Mouse (Mus musculus) embryonic facial prominence, embryonic 13.5 days (tissue): ENCODE results near the gene Ucp2. TPM values are rescaled to one million over a fixed set of nuclear protein-coding genes. Genes with fewer than 3 reads are reported as not detected.
A peak's percentile ranks its signal among the peaks of the same experiment; 100 is the strongest.
"Not testable (repeated sequence)": the region's sequence is repeated elsewhere in the genome, so short reads cannot be mapped to it uniquely, and the experiment has no call there.

Experiments used
- ATAC-seq: fragments of 200-750 bp; cut with Nextera tagmentation; 2 replicates; pipeline ENCODE4 v1.8.0; 2017; ENCODE audit warnings: low read depth; ENCODE audit not compliant: insufficient number of reproducible peaks, insufficient read depth, low FRiP score, low TSS enrichment
- H3K27ac ChIP-seq: fragments of 300-500 bp; sonication (generic); 2 replicates; pipeline ENCODE4 v1.5.1; 2015; ENCODE audit warnings: moderate library complexity, mild to moderate bottlenecking, inconsistent platforms
- H3K27me3 ChIP-seq: fragments of 300-500 bp; sonication (generic); 2 replicates; pipeline ENCODE4 v1.6.1; 2015; ENCODE audit warnings: mild to moderate bottlenecking, inconsistent platforms
- H3K36me3 ChIP-seq: fragments of 300-500 bp; sonication (generic); 2 replicates; pipeline ENCODE4 v1.6.1; 2015; ENCODE audit warnings: mild to moderate bottlenecking, inconsistent platforms
- H3K4me1 ChIP-seq: fragments of 300-500 bp; sonication (generic); 2 replicates; pipeline ENCODE4 v1.6.1; 2015; ENCODE audit warnings: inconsistent platforms
- H3K4me2 ChIP-seq: fragments of 300-500 bp; sonication (generic); 2 replicates; pipeline ENCODE4 v1.6.1; 2015; ENCODE audit warnings: moderate library complexity, mild to moderate bottlenecking, inconsistent platforms
- H3K4me3 ChIP-seq: fragments of 300-500 bp; sonication (generic); 2 replicates; pipeline ENCODE4 v1.5.1; 2015; ENCODE audit warnings: mild to moderate bottlenecking, inconsistent platforms
- H3K9ac ChIP-seq: fragments of 300-500 bp; sonication (generic); 2 replicates; pipeline ENCODE4 v1.6.1; 2015; ENCODE audit warnings: mild to moderate bottlenecking, inconsistent platforms
- H3K9me3 ChIP-seq: fragments of 300-500 bp; sonication (generic); 2 replicates; pipeline ENCODE4 v1.6.1; 2016; ENCODE audit warnings: inconsistent platforms
- WGBS: fragments of 180-500 bp; shearing (Covaris S2); methylation state at CpG from one replicate; pipeline ENCODE4 v1.1.7; 2015; ENCODE audit warnings: mixed read lengths; 5-methylcytosine and 5-hydroxymethylcytosine counted together
- polyA plus RNA-seq: library from polyadenylated mRNA; unstranded; fragments of >200 nt; fragmentation: Nextera tagmentation; extraction: Ambion mirVana; gene quantifications from 2 replicates; pipeline ENCODE4 v1.2.1, GENCODE M21; 2015

The Ucp2 gene
- polyA plus RNA-seq, 1 experiment from 2014 or later: 159 TPM

DNA sequence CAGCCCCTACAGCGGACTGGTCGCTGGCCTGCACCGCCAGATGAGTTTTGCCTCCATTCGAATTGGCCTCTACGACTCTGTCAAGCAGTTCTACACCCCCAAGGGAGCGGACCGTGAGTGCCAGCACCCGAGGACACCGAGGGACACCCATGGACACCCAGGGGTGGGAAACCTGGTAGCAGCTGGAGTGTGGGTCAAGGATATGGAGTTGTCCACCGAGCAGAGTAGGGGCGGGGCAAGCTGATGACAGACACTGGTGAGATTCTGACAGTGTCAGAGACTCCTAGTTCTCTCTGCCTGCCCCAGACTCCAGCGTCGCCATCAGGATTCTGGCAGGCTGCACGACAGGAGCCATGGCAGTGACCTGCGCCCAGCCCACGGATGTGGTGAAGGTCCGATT lies 13.0 kb upstream of the Ucp2 start:
- no peaks in the 10 kb centered on the region for H3K36me3 ChIP-seq
- H3K9me3 ChIP-seq: no peaks in the 10 kb centered on the region
- no peaks in the 10 kb centered on the region for H3K27me3 ChIP-seq
- no peak overlapping the region for H3K27ac ChIP-seq
- H3K4me2 ChIP-seq: no peak overlapping the region
- no peak for ATAC-seq
- H3K4me3 ChIP-seq: no peak overlapping the region
- H3K9ac ChIP-seq: no peak overlapping the region
- 0 out of 2 replicates have a peak, but pooled peaks cover 5% of the 10 kb centered on the region for H3K4me1 ChIP-seq
- WGBS: 82% methylated on average over 17 of the region's 17 CpGs

DNA sequence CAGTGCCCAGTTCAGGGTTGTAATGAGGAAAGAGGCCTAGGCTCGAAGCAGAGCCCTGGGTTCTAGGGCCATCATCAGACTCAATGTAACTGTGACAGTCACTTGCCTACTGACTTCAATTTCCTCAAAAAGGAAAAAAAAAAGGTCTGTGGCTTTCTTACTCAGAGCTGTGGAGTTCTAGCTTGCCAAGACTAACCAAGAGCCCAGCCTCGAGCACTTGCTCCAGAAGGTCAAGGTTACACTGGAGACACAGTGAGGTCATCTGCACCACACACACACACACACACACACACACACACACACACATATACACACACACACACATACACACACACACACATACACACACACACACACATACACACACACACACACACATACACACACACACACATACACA lies 11.1 kb upstream of the Ucp2 start:
- H3K9ac ChIP-seq, ATAC-seq, H3K4me3 ChIP-seq, H3K36me3 ChIP-seq, H3K9me3 ChIP-seq, H3K4me2 ChIP-seq, H3K27ac ChIP-seq, H3K27me3 ChIP-seq, H3K4me1 ChIP-seq: not testable (repeated sequence)
- 69% methylated on average over 2 of the region's 2 CpGs for WGBS

DNA sequence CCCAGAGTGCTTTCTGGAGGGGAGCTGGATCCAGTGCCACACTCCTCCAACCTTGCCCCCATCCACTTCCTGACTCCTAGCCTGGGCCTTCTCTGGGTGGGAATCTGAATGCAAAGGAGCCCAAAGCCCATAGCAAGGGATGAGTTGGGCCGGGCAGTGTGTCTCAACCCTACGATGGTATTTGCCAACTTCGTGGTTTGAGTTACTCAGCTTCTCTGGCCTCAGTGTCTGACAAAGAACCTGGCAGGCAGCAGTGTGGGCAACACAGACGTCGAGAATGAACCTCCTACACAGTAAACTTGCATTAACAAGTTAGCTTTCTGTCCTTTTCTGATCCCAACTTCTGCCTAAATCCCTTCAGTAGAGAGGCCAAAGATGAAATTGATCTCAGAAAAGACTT lies 8.6 kb upstream of the Ucp2 start:
- 86% methylated on average over 5 of the region's 5 CpGs for WGBS
- Histone ChIP-seq H3K9ac (no peak overlapping the region), H3K9me3 (no peaks in the 10 kb centered on the region), H3K27ac (no peak overlapping the region), H3K4me3 (no peak overlapping the region), H3K4me1 (peaks cover 11% of the 10 kb centered on the region), H3K4me2 (no peak overlapping the region), H3K27me3 (no peaks in the 10 kb centered on the region), H3K36me3 (no peaks in the 10 kb centered on the region)
- no peak for ATAC-seq

DNA sequence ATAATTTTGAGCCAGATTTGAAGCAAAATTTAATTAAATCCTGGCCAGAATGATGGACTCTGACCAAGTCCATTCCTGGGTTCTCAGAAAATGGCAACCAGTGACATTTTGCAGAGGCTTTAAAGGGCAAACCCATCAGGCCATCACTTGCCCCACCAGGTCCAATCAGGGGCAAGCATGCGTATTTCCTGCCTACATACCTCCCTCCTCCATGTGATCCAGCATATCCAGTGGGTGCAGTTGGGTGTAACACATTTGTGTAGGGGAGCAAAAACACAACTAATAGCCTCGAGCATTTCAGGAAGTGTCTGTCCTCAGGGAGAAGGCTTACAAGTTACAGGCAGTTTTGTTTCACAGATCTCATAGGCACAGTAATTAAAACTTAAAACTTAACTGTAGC lies 5.8 kb upstream of the Ucp2 start:
- no peaks in the 10 kb centered on the region for H3K27me3 ChIP-seq
- no peaks in the 10 kb centered on the region for H3K36me3 ChIP-seq
- no peak overlapping the region for H3K4me3 ChIP-seq
- H3K9ac ChIP-seq: no peak overlapping the region
- H3K4me2 ChIP-seq: no peak overlapping the region
- peaks cover 6% of the 10 kb centered on the region for H3K4me1 ChIP-seq
- no peak overlapping the region for H3K27ac ChIP-seq
- ATAC-seq: no peak
- 65% methylated on average over 2 of the region's 2 CpGs for WGBS
- no peaks in the 10 kb centered on the region for H3K9me3 ChIP-seq

DNA sequence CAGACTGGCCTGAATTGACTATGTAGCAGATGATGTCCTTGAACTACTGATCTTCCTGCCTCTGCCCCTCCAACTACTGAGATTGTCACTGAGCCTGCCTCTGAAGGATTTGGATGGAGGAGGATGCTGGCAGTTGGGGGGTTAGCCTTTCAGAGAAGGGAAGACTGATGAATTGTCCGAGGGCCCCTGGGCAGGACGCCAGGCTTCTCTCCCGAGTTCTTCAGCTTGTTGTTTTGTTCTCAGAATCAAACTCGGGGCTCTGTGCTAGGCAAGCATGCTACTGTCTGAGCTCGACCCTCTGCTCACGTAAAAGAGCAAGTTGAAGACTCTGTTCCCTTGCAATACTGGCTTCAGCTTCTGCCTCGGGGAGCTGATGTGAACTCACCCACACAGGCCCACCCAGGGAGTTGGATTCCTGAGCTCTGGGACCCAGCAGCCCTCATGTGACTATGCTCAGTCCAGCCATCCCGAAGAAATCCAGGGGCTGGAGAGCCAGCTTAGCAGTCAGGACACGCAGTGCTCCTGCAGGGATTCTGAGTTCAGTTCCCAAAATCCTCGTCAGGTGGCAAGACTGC lies 4.6 kb upstream of the Ucp2 start:
- ATAC-seq: no peak
- H3K4me1 ChIP-seq: peaks cover 14% of the 10 kb centered on the region
- H3K4me2 ChIP-seq: no peak overlapping the region
- H3K27ac ChIP-seq: no peak overlapping the region
- WGBS: 28% methylated on average over 10 of the region's 10 CpGs
- no peaks in the 10 kb centered on the region for H3K36me3 ChIP-seq
- no peak overlapping the region for H3K4me3 ChIP-seq
- no peak overlapping the region for H3K9ac ChIP-seq
- no peaks in the 10 kb centered on the region for H3K9me3 ChIP-seq
- no peaks in the 10 kb centered on the region for H3K27me3 ChIP-seq

DNA sequence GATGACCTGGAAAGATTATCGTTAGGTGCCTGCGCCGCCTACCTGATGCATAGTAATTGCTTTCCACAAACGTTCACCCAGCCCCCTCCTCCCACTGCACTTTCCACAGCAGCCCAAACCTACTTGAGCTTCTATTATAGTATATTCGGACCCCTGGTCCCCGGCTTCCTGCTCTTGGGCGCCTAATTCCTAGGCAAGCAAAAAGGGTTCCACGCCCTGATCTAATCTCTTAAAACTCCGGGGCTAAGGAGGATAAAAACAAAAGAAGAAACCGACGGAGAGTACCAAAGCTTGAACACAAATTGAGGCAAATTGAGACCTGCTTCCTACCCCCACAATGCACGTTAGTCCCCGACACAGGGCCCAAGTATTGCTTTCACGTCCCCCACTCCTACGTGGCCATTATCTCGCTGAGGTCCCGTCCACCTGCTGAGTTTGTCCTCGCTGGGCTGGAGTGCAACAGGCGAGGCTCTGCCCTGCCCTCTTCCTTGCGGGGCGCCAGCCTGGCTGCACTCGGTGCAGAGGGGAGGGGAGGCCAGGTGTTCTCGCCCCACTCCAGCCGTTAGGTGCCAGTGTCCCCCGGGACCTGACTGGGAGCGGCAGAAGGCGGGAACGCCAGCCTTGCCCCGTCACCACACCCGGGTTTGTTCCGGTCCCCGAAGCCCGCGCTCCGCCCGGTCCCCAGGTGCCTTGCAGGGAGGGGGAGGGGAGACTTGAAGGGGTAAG lies 583 bp upstream of the Ucp2 start:
- ATAC-seq: peak; percentile 8; the same call in 1 of the 2 replicates
- Histone ChIP-seq H3K4me2 (peak overlapping the region; percentile 94), H3K27ac (peak overlapping the region; percentile 67; the same call in 1 of the 2 replicates), H3K4me1 (peaks cover 50% of the 10 kb centered on the region), H3K4me3 (peak overlapping the region; percentile 51), H3K9ac (peak overlapping the region; percentile 67), H3K36me3 (peaks cover 12% of the 10 kb centered on the region), H3K27me3 (no peaks in the 10 kb centered on the region), H3K9me3 (no peaks in the 10 kb centered on the region)
- WGBS: 2% methylated on average over 35 of the region's 36 CpGs

DNA sequence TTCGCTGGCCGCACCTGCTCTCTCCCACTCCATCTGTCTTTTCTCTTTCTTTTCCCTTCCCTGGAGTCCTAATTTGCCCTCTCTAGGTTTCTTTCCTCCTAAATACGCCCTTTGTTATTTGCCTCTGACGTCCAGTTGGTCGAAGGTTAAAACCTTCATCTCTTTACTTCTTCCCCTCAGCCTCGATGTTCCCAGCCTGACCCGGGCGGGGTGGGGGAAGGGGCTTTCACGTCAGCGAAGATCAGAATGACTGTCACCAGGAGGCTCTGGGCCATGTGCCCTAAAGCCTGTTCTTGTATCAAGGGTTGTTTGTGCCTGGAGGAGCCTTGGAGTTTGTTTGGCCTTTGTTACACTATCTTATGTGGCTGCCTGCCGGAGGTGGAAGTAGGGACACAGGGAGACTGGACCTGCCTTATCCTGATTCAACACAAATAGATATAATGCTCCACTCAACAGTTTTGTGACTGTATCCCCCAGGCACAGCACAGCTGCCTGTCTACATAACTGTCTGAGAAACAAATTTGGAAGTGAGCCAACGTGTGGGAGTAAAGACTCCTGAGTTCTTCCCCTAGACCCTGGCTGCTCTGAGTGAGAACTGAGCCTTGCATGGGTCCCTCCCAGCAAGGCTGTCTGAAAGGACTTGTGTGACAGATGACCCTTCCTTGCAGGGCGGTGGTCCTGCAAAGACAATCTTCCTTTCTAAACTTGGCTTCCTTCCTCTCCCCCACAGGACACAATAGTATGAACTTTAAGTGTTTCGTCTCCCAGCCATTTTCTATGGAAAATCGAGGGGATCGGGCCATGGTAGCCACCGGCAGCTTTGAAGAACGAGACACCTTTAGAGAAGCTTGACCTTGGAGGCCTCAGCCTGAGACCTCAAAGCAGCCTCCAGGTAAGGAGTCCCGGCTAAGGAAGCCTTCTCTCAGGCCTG lies 612 bp downstream of the Ucp2 start:
- Histone ChIP-seq H3K4me2 (peak overlapping the region; percentile 94), H3K36me3 (peaks cover 24% of the 10 kb centered on the region), H3K27ac (peak overlapping the region; percentile 67), H3K4me3 (peak overlapping the region; percentile 51), H3K9ac (peak overlapping the region; percentile 67), H3K9me3 (no peaks in the 10 kb centered on the region), H3K4me1 (peaks cover 46% of the 10 kb centered on the region), H3K27me3 (no peaks in the 10 kb centered on the region)
- ATAC-seq: peak; percentile 8; the same call in 1 of the 2 replicates
- WGBS: 35% methylated on average over 19 of the region's 19 CpGs

DNA sequence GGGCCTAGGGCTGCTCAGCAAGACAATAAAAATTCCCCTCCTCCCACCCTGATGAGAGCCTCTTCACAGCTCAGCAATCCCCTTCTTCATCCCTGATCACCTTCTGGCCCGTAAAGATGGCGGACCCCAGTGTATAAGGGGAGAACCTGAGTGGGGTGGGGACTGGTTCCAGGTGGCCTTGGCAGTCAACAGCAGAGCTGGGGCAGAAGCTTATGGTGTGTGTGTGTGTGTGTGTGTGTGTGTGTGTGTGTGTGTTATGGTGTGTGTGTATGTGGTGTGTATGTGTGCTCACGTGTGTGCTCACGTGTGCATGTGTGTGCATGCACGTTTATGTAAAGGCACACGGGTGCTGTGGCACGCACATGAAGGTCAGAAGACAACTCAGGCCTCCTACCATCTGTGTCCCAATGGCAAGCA lies 1.3 kb downstream of the Ucp2 start:
- Histone ChIP-seq H3K27me3 (no peaks in the 10 kb centered on the region), H3K9me3 (no peaks in the 10 kb centered on the region), H3K27ac (peak overlapping the region; percentile 67), H3K4me3 (peak overlapping the region; percentile 51), H3K4me2 (peak overlapping the region; percentile 94), H3K9ac (peak overlapping the region; percentile 67), H3K36me3 (peaks cover 30% of the 10 kb centered on the region), H3K4me1 (peaks cover 45% of the 10 kb centered on the region)
- ATAC-seq: no peak
- 83% methylated on average over 7 of the region's 7 CpGs for WGBS

DNA sequence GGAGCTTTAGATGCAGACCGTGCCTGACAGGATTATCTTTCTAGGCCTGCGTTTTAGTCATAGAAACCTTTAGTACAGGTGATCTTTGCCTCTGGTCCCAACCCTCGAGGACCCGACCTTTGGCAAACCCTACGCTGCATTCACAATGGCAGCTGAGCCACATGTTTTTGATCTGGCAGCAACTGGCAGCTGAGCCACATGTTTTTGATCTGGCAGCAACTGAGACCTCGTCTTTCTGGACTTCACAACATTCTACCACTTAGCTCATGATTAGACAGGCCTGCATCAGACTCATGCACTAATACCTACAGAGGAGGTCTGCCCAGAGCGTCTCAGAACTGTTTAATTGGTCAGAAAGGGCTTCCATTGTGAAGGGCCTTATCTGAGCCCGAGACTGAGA lies 1.9 kb downstream of the Ucp2 start:
- Histone ChIP-seq H3K9ac (peak overlapping the region; percentile 55; the same call in 1 of the 2 replicates), H3K9me3 (no peaks in the 10 kb centered on the region), H3K36me3 (peaks cover 36% of the 10 kb centered on the region), H3K4me3 (peak overlapping the region; percentile 51), H3K4me1 (peaks cover 45% of the 10 kb centered on the region), H3K4me2 (peak overlapping the region; percentile 94), H3K27ac (peak overlapping the region; percentile 84), H3K27me3 (no peaks in the 10 kb centered on the region)
- 8% methylated on average over 8 of the region's 8 CpGs for WGBS
- no peak for ATAC-seq

DNA sequence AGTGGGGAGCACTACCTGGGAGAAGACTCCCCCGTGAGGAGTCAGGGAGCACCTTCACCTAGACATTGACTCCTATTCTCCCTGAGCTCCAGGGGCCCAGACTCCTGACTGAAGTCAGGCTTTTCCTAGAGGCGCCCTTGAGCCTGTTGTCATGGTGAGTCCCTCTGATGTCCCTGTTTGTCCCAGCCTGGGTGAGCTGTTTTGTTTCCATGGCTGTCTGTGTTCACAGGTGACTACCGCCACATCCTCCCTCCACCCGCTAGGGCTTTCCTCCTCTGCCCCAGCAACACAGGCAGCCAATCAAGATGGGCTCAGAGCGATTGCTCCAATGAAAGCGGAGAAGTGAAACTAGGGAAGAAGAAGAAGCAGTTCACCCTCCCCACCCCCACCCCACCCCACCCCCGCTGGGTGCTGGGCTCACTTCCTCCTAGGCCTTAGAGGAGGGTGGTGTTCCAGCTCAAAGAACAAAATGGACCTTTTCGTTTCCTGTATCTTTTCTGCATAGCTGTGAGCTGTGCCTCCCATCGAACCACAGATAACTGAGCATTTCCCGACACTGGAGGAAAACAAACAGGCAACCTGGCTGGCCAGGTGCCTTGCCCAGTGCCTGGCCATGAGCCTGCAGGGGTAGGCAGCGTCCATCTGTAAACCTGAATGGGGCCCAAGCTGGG lies 2.6 kb downstream of the Ucp2 start:
- peak overlapping the region; percentile 55 for H3K9ac ChIP-seq
- ATAC-seq: peak; percentile 46; the same call in 1 of the 2 replicates
- H3K9me3 ChIP-seq: no peaks in the 10 kb centered on the region
- no peaks in the 10 kb centered on the region for H3K27me3 ChIP-seq
- 17% methylated on average over 11 of the region's 11 CpGs for WGBS
- peak overlapping the region; percentile 84 for H3K27ac ChIP-seq
- peak overlapping the region; percentile 94 for H3K4me2 ChIP-seq
- peaks cover 45% of the 10 kb centered on the region for H3K4me1 ChIP-seq
- H3K36me3 ChIP-seq: peaks cover 36% of the 10 kb centered on the region
- H3K4me3 ChIP-seq: peak overlapping the region; percentile 51

DNA sequence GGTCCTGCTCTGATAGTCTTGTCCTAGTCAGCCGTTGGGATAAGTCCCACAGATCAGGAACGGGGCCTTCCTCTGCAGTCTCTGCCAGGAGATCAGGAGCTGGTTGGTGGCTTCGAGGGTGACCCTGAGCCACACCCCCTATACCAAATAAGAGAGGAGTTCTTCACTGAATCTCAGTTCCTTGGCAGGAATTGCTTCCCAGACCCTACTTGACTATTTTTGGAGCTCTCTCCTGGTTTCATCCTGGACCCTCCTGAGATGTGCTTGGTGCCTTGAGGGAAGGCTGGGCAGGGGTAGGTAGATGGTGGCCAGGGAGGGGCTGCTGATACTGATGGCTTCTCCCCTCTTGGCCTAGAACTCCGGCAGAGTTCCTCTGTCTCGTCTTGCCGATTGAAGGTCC lies 3.2 kb downstream of the Ucp2 start:
- 72% methylated on average over 6 of the region's 6 CpGs for WGBS
- Histone ChIP-seq H3K9me3 (no peaks in the 10 kb centered on the region), H3K4me3 (no peak overlapping the region), H3K27ac (peak overlapping the region; percentile 84; the same call in 1 of the 2 replicates), H3K9ac (peak overlapping the region; percentile 55), H3K36me3 (peaks cover 36% of the 10 kb centered on the region), H3K27me3 (no peaks in the 10 kb centered on the region), H3K4me1 (peaks cover 45% of the 10 kb centered on the region), H3K4me2 (peak overlapping the region; percentile 94)
- ATAC-seq: no peak
